Mouse (Mus musculus): ENCODE measurements around the gene Sertad2.

The Sertad2 gene

GRCm38 (mm10) chr11:20644166-20644565, 101.1 kb downstream of the Sertad2 start:
- no peak for DNase-seq (ENCODE audit: low spot score in 2 of 2)

- no peak for DNase-seq (ENCODE audit: low spot score in 2 of 2)
Observed at GRCm38 (mm10) chr11:20644872-20645271, 101.8 kb downstream of the Sertad2 start.

- DNase-seq (ENCODE audit: low spot score in 2 of 2), result no peak
Observed at GRCm38 (mm10) chr11:20645521-20645920, 102.5 kb downstream of the Sertad2 start.

GRCm38 (mm10) chr11:20646142-20646541, 103.1 kb downstream of the Sertad2 start:
- DNase-seq (ENCODE audit: low spot score in 2 of 2), result no peak

- DNase-seq (ENCODE audit: low spot score in 2 of 2), result no peak
Observed at GRCm38 (mm10) chr11:20646986-20647726, 104.1 kb downstream of the Sertad2 start.

GRCm38 (mm10) chr11:20647902-20648625, 105.0 kb downstream of the Sertad2 start:
- DNase-seq (ENCODE audit: low spot score in 2 of 2), result no peak

- no peak for DNase-seq (ENCODE audit: low spot score in 2 of 2)
Observed at GRCm38 (mm10) chr11:20649477-20649876, 106.4 kb downstream of the Sertad2 start.

- DNase-seq (ENCODE audit: low spot score in 2 of 2), result no peak
Observed at GRCm38 (mm10) chr11:20650006-20650639, 107.1 kb downstream of the Sertad2 start.

- no peak for DNase-seq (ENCODE audit: low spot score in 2 of 2)
Observed at GRCm38 (mm10) chr11:20651166-20651565, 108.1 kb downstream of the Sertad2 start.

GRCm38 (mm10) chr11:20655795-20656710, 113.0 kb downstream of the Sertad2 start:
- peak; percentile 83 to 84 for DNase-seq (ENCODE audit: low spot score in 2 of 2)

- peak; percentile 54 to 72 for DNase-seq (ENCODE audit: low spot score in 2 of 2)
Observed at GRCm38 (mm10) chr11:20656711-20657057, 113.6 kb downstream of the Sertad2 start.

GRCm38 (mm10) chr11:20659094-20659493, 116.0 kb downstream of the Sertad2 start:
- DNase-seq (ENCODE audit: low spot score in 2 of 2), result peak; percentile 78 to 80

GRCm38 (mm10) chr11:20660111-20661097, 117.4 kb downstream of the Sertad2 start:
- no peak for DNase-seq (ENCODE audit: low spot score in 2 of 2)

GRCm38 (mm10) chr11:20661652-20662051, 118.6 kb downstream of the Sertad2 start:
- DNase-seq (ENCODE audit: low spot score in 2 of 2), result no peak

GRCm38 (mm10) chr11:20662811-20663210, 119.8 kb downstream of the Sertad2 start:
- DNase-seq (ENCODE audit: low spot score in 2 of 2), result no peak

GRCm38 (mm10) chr11:20663580-20664198, 120.6 kb downstream of the Sertad2 start:
- DNase-seq (ENCODE audit: low spot score in 2 of 2), result no peak

GRCm38 (mm10) chr11:20664878-20665277, 121.8 kb downstream of the Sertad2 start:
- DNase-seq (ENCODE audit: low spot score in 2 of 2), result no peak

- no peak for DNase-seq (ENCODE audit: low spot score in 2 of 2)
Observed at GRCm38 (mm10) chr11:20671789-20672392, 128.8 kb downstream of the Sertad2 start.

GRCm38 (mm10) chr11:20672513-20672912, 129.5 kb downstream of the Sertad2 start:
- no peak for DNase-seq (ENCODE audit: low spot score in 2 of 2)

- no peak for DNase-seq (ENCODE audit: low spot score in 2 of 2)
Observed at GRCm38 (mm10) chr11:20679396-20679795, 136.3 kb downstream of the Sertad2 start.

Data from right cerebral cortex, postnatal 10 days (tissue).